Mouse (Mus musculus) liver, embryonic 13.5 days (tissue): Measurements from ENCODE around the gene Ovol2. TPM values are rescaled to one million over a fixed set of nuclear protein-coding genes. Genes with fewer than 3 reads are reported as not detected.

Source experiments
- ATAC-seq: fragments of 200-750 bp; cut with Nextera tagmentation; 2 replicates; pipeline ENCODE4 v1.8.0; 2017; ENCODE audit warnings: low read depth, mild to moderate bottlenecking, moderate number of reproducible peaks, moderate library complexity
- DNase-seq: peaks from one replicate; pipeline ENCODE4 v3.0.0; 2022
- H3K27ac ChIP-seq: fragments of 300-500 bp; sonication (generic); 2 replicates; pipeline ENCODE4 v1.5.1; 2015; ENCODE audit warnings: moderate library complexity, mild to moderate bottlenecking, inconsistent platforms
- H3K27me3 ChIP-seq: fragments of 300-500 bp; sonication (generic); 2 replicates; pipeline ENCODE4 v1.6.1; 2015; ENCODE audit warnings: mild to moderate bottlenecking, inconsistent platforms
- H3K36me3 ChIP-seq: fragments of 300-500 bp; sonication (generic); 2 replicates; pipeline ENCODE4 v1.6.1; 2015; ENCODE audit warnings: mild to moderate bottlenecking, inconsistent platforms
- H3K4me1 ChIP-seq: fragments of 300-500 bp; sonication (generic); replicated peaks from 2 replicates; pipeline ENCODE4 v1.6.1; 2015; ENCODE audit warnings: inconsistent platforms
- H3K4me2 ChIP-seq: fragments of 300-500 bp; sonication (generic); 2 replicates; pipeline ENCODE4 v1.6.1; 2015; ENCODE audit warnings: inconsistent platforms, mild to moderate bottlenecking, moderate library complexity
- H3K4me3 ChIP-seq: fragments of 300-500 bp; sonication (generic); replicated peaks from 2 replicates; pipeline ENCODE4 v1.5.1; 2015; ENCODE audit warnings: mild to moderate bottlenecking, inconsistent platforms
- H3K9ac ChIP-seq: fragments of 300-500 bp; sonication (generic); 2 replicates; pipeline ENCODE4 v1.6.1; 2015; ENCODE audit warnings: mild to moderate bottlenecking, inconsistent platforms
- H3K9me3 ChIP-seq: fragments of 300-500 bp; sonication (generic); replicated peaks from 2 replicates; pipeline ENCODE4 v1.6.1; 2016; ENCODE audit warnings: inconsistent platforms
- WGBS: fragments of 180-500 bp; shearing (Covaris S2); methylation state at CpG from one replicate; pipeline ENCODE4 v1.1.7; 2015; ENCODE audit not compliant: insufficient replicate concordance; 5-methylcytosine and 5-hydroxymethylcytosine counted together
- polyA plus RNA-seq: library from polyadenylated mRNA; unstranded; fragments of >200 nt; fragmentation: Nextera tagmentation; extraction: Ambion mirVana; gene quantifications from 2 replicates; pipeline ENCODE4 v1.2.1, GENCODE M21; 2015

Gene Ovol2
- polyA plus RNA-seq, 1 experiment from 2014 or later: not detected

DNA sequence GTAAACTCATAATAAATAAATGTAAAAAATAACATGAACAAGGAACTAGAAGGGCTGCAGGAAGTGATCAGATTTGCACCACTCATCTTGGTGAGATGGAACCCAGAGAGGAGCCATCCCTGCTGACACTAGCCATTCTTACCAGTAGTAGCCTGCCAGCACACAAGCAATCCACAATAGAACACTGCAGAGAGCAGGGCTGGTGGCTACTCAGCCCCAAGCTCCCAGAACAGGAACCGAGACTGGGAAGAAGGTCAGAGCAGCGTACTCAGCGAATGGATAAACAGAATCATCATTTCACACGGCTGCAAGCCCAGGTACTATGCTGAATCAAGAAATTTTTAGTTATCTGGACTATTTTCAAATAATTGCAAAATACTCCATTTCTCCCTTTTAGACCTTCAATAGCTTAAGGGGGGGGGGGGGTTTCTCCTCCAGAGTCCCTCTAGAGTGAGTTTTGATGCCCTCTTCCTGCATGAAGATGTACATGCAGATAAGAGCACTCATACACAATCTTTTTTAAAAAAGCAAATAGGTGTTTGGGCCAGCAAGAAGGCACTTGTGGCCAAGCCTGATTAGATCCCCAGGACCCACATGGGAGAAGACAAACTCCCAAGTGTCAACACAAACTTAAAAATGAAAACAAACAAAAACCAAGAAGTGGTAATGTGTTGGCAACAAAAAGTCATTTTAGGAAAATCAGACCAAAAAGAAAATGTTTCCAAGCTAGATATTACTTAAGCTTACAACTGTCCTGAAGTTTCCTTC is 65.8 kb downstream of the Ovol2 start:
- Histone ChIP-seq H3K27me3 (no peaks in the 10 kb centered on the region), H3K9ac (peak overlapping the region; percentile 48; the same call in 1 of the 2 replicates), H3K36me3 (peaks cover 62% of the 10 kb centered on the region), H3K4me2 (peak overlapping the region; percentile 85), H3K9me3 (no peaks in the 10 kb centered on the region), H3K27ac (0 out of 2 replicates have a peak overlapping the region, but pooled peaks have one; percentile 15), H3K4me1 (peaks cover 72% of the 10 kb centered on the region), H3K4me3 (peak overlapping the region; percentile 94)
- ATAC-seq: no peak
- WGBS: 33% methylated on average over 4 of the region's 4 CpGs
- no peak for DNase-seq

GRCm38 (mm10) chr2:144265120-144265488 is 66.8 kb downstream of the Ovol2 start:
- Histone ChIP-seq H3K4me3 (no peak overlapping the region), H3K36me3 (peaks cover 72% of the 10 kb centered on the region), H3K4me1 (peaks cover 70% of the 10 kb centered on the region)

DNA sequence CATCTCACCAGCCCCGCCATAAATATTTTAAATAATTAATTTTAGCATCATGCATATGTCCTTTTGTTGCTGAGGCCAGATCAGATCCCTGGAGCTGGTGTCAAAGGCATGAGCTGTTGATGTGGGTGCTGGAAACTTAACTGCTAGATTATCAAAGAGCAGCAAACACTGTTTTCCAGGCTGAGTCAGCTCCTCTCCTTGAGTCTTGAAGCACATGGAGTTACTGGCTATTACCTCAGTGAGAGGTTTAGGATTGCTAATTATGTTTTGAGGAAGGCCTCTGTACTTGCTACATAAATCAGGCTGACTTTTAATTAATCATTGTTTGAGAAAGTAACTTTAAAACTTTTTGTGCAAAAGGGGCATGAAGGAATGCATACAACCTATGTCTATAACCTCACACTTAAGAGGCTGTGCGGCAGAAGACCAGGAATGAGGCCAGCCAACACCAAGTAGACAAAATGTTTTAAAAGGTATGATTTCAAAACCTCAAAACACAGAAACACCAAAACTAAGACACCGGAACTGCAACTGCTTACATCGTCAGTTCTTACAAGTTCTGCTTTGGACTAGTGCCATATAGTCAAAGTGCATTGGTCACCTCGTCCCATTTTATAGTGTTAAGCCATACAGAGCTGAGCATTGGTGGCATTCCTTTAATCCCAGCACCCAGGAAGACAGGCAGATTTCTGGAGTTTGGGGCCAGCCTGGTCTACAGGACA is 67.4 kb downstream of the Ovol2 start:
- no peak overlapping the region for H3K4me3 ChIP-seq

More at GRCm38 (mm10) chr2:144265120-144265488, 66.8 kb downstream of the Ovol2 start:
- Histone ChIP-seq H3K9me3 (no peaks in the 10 kb centered on the region), H3K27me3 (no peaks in the 10 kb centered on the region), H3K27ac (no peak overlapping the region), H3K9ac (0 out of 2 replicates have a peak overlapping the region, but pooled peaks have one; percentile 37), H3K4me2 (peak overlapping the region; percentile 17; the same call in 1 of the 2 replicates)
- DNase-seq (no peak), ATAC-seq (no peak)
- WGBS: 50% methylated on average over 3 of the region's 3 CpGs

GRCm38 (mm10) chr2:144262837-144263236 is 69.1 kb downstream of the Ovol2 start:
- H3K9ac ChIP-seq: no peak overlapping the region
- H3K4me2 ChIP-seq: no peak overlapping the region
- H3K27ac ChIP-seq: no peak overlapping the region
- no peak overlapping the region for H3K4me3 ChIP-seq
- WGBS: 70% methylated on average over 2 of the region's 2 CpGs
- H3K9me3 ChIP-seq: no peaks in the 10 kb centered on the region
- H3K36me3 ChIP-seq: peaks cover 88% of the 10 kb centered on the region
- DNase-seq (no peak), ATAC-seq (no peak)
- H3K4me1 ChIP-seq: peaks cover 62% of the 10 kb centered on the region
- H3K27me3 ChIP-seq: no peaks in the 10 kb centered on the region

More for the DNA sequence above, 67.4 kb downstream of the Ovol2 start:
- H3K4me2 ChIP-seq: peak overlapping the region; percentile 14; the same call in 1 of the 2 replicates
- WGBS: 60% methylated on average over 5 of the region's 5 CpGs
- no peaks in the 10 kb centered on the region for H3K27me3 ChIP-seq
- ATAC-seq: no peak
- H3K36me3 ChIP-seq: peaks cover 77% of the 10 kb centered on the region
- DNase-seq: no peak
- H3K27ac ChIP-seq: no peak overlapping the region
- no peaks in the 10 kb centered on the region for H3K9me3 ChIP-seq
- H3K9ac ChIP-seq: 0 out of 2 replicates have a peak overlapping the region, but pooled peaks have one; percentile 37
- peaks cover 70% of the 10 kb centered on the region for H3K4me1 ChIP-seq

Other genes starting within 250 kb of the Ovol2 start
- 14.0 and 14.3 TPM in 2 replicates for gene Mgme1, start 61.5 kb downstream of the Ovol2 start, polyA plus RNA-seq
- 83.9 and 94.8 TPM in 2 replicates for gene Snx5, start 61.2 kb downstream of the Ovol2 start, polyA plus RNA-seq
- 20.7 and 21.1 TPM in 2 replicates for gene Kat14, start 36.8 kb upstream of the Ovol2 start, polyA plus RNA-seq
- 2.8 and 4.4 TPM in 2 replicates for gene Pet117, start 36.9 kb upstream of the Ovol2 start, polyA plus RNA-seq
- gene Dzank1, start 195.3 kb upstream of the Ovol2 start, polyA plus RNA-seq: 0.01 and 0.02 TPM in 2 replicates
- gene Polr3f, start 195.6 kb upstream of the Ovol2 start, polyA plus RNA-seq: 9.9 and 13.3 TPM in 2 replicates
- gene Rbbp9, start 218.7 kb upstream of the Ovol2 start, polyA plus RNA-seq: 10.9 and 12.1 TPM in 2 replicates
- gene Sec23b, start 224.1 kb upstream of the Ovol2 start, polyA plus RNA-seq: 56.2 and 67.7 TPM in 2 replicates